Mouse (Mus musculus): ENCODE data around the gene Slc2a9. TPM values are rescaled to one million over a fixed set of nuclear protein-coding genes. Genes with fewer than 3 reads are reported as not detected.
A peak's percentile ranks its signal among the peaks of the same experiment; 100 is the strongest.

Slc2a9 gene
- polyA plus RNA-seq, 1 experiment, result 1.9 TPM

- Histone ChIP-seq H3K4me3 (ENCODE audit: insufficient read depth, low read depth, low read length) (no peak overlapping the region), H3K4me1 (ENCODE audit: control insufficient read depth, insufficient read depth, insufficient read length, low read length) (no peaks in the 10 kb centered on the region), H3K27ac (replicated peaks; ENCODE audit: low read depth, low read length) (no peak overlapping the region)
These were observed 156.1 kb downstream of the Slc2a9 start for GRCm38 (mm10) chr5:38346646-38347432.

GRCm38 (mm10) chr5:38343101-38343500 lies 159.8 kb downstream of the Slc2a9 start:
- H3K4me3 ChIP-seq (ENCODE audit: insufficient read depth, low read depth, low read length), result no peak overlapping the region

GRCm38 (mm10) chr5:38334582-38334981 lies 168.4 kb downstream of the Slc2a9 start:
- Histone ChIP-seq H3K4me1 (ENCODE audit: control insufficient read depth, insufficient read depth, insufficient read length, low read length) (no peaks in the 10 kb centered on the region), H3K4me3 (ENCODE audit: insufficient read depth, low read depth, low read length) (no peak overlapping the region), H3K27ac (replicated peaks; ENCODE audit: low read depth, low read length) (no peak overlapping the region)

More at GRCm38 (mm10) chr5:38343101-38343500, 159.8 kb downstream of the Slc2a9 start:
- H3K4me1 ChIP-seq (ENCODE audit: control insufficient read depth, insufficient read depth, insufficient read length, low read length), result no peaks in the 10 kb centered on the region
- no peak overlapping the region for H3K27ac ChIP-seq (replicated peaks; ENCODE audit: low read depth, low read length)

- Histone ChIP-seq H3K27ac (replicated peaks; ENCODE audit: low read depth, low read length) (no peak overlapping the region), H3K4me3 (ENCODE audit: insufficient read depth, low read depth, low read length) (no peak overlapping the region), H3K4me1 (ENCODE audit: control insufficient read depth, insufficient read depth, insufficient read length, low read length) (no peaks in the 10 kb centered on the region)
These were observed 169.6 kb downstream of the Slc2a9 start for GRCm38 (mm10) chr5:38333381-38333780.

- no peak within 1 kb of the TSS; the same call in 1 of the 2 replicates for H3K4me3 ChIP-seq (ENCODE audit: insufficient read depth, low read depth, low read length)
These were observed 183.8 kb downstream of the Slc2a9 start, which contains the start of gene Drd5 for GRCm38 (mm10) chr5:38318966-38319786. TSS of gene Drd5 (plus strand) at chr5:38319367.

DNA sequence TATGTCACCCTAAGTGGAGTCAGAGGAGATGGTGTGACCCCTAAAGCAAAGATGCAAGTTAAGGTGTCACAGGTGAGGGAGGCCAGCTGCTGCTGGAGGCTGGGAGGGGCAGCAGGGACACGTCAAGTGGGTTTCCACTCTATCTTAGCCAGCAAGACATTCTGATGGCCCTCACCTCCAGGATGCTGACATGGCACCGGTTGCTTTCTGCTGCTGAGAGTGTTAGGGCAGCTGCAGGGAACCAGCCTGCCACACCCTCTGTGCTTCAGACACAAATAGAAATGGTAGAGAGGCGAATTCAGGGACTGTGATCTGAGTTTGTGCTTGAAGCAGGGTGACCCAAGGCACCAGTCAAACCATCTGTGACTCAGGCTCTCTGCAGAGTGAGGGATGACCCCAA lies 193.1 kb downstream of the Slc2a9 start:
- Histone ChIP-seq H3K27ac (replicated peaks; ENCODE audit: low read depth, low read length) (no peak overlapping the region), H3K4me1 (ENCODE audit: control insufficient read depth, insufficient read depth, insufficient read length, low read length) (peaks cover 4% of the 10 kb centered on the region; the same call in 1 of the 2 replicates), H3K4me3 (ENCODE audit: insufficient read depth, low read depth, low read length) (no peak overlapping the region)

More at GRCm38 (mm10) chr5:38318966-38319786, 183.8 kb downstream of the Slc2a9 start, which contains the start of gene Drd5:
- Histone ChIP-seq H3K4me1 (ENCODE audit: control insufficient read depth, insufficient read depth, insufficient read length, low read length) (no peaks in the 10 kb centered on the region), H3K27ac (replicated peaks; ENCODE audit: low read depth, low read length) (no peak within 1 kb of the TSS)

DNA sequence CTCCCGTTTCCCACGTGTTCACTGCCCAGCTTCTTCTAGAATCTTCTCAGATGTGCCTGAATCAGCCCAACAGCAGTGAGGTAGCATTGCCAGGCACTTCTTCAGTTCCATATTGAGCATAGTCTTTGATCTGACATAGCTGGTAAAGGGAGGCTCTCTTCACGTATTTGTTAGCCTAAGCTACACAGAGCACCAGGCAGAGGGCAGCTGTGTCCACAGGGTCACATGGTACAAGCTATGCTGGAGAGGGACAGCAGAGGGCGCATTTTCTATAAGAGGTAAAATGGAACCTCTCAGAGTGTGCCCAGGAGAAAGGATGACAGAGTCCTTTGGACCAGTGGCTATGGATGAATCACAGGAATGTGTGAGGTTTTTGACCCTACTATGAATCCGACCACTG lies 194.1 kb downstream of the Slc2a9 start:
- Histone ChIP-seq H3K27ac (replicated peaks; ENCODE audit: low read depth, low read length) (no peak overlapping the region), H3K4me3 (ENCODE audit: insufficient read depth, low read depth, low read length) (no peak overlapping the region), H3K4me1 (ENCODE audit: control insufficient read depth, insufficient read depth, insufficient read length, low read length) (peaks cover 4% of the 10 kb centered on the region; the same call in 1 of the 2 replicates)

- Histone ChIP-seq H3K27ac (replicated peaks; ENCODE audit: low read depth, low read length) (peak overlapping the region; percentile 15; the same call in 1 of the 2 replicates), H3K4me1 (ENCODE audit: control insufficient read depth, insufficient read depth, insufficient read length, low read length) (peaks cover 4% of the 10 kb centered on the region; the same call in 1 of the 2 replicates), H3K4me3 (ENCODE audit: insufficient read depth, low read depth, low read length) (peak overlapping the region; percentile 48)
These were observed 195.5 kb downstream of the Slc2a9 start for GRCm38 (mm10) chr5:38307255-38308101.

- Histone ChIP-seq H3K4me1 (ENCODE audit: control insufficient read depth, insufficient read depth, insufficient read length, low read length) (peaks cover 7% of the 10 kb centered on the region; the same call in 1 of the 2 replicates), H3K27ac (replicated peaks; ENCODE audit: low read depth, low read length) (peak overlapping the region; percentile 98)
These were observed 197.7 kb downstream of the Slc2a9 start for GRCm38 (mm10) chr5:38305241-38305640.

GRCm38 (mm10) chr5:38302651-38303050 lies 200.3 kb downstream of the Slc2a9 start:
- Histone ChIP-seq H3K4me1 (ENCODE audit: control insufficient read depth, insufficient read depth, insufficient read length, low read length) (peaks cover 7% of the 10 kb centered on the region; the same call in 1 of the 2 replicates), H3K4me3 (ENCODE audit: insufficient read depth, low read depth, low read length) (no peak overlapping the region)

More at GRCm38 (mm10) chr5:38305241-38305640, 197.7 kb downstream of the Slc2a9 start:
- H3K4me3 ChIP-seq (ENCODE audit: insufficient read depth, low read depth, low read length), result no peak overlapping the region

GRCm38 (mm10) chr5:38301761-38302411 lies 201.1 kb downstream of the Slc2a9 start:
- Histone ChIP-seq H3K4me3 (ENCODE audit: insufficient read depth, low read depth, low read length) (no peak overlapping the region), H3K27ac (replicated peaks; ENCODE audit: low read depth, low read length) (peak overlapping the region; percentile 36), H3K4me1 (ENCODE audit: control insufficient read depth, insufficient read depth, insufficient read length, low read length) (peaks cover 7% of the 10 kb centered on the region; the same call in 1 of the 2 replicates)

More at GRCm38 (mm10) chr5:38302651-38303050, 200.3 kb downstream of the Slc2a9 start:
- H3K27ac ChIP-seq (replicated peaks; ENCODE audit: low read depth, low read length), result 0 out of 2 replicates have a peak overlapping the region, but pooled peaks have one; percentile 36
